Mouse (Mus musculus) spleen, adult 2 months (tissue): ENCODE data around the gene Ostm1.

Experiments used
- CTCF ChIP-seq: fragments of 200-500 bp; IDR thresholded peaks from 2 replicates; pipeline ENCODE4 v1.5.1; 2011; ENCODE audit warnings: mild to moderate bottlenecking, inconsistent platforms; ENCODE audit not compliant: insufficient read depth, insufficient read length, insufficient replicate concordance; ENCODE audit errors: extremely low read depth
- POLR2A ChIP-seq: fragments of 200-500 bp; IDR thresholded peaks from 2 replicates; pipeline ENCODE4 v1.6.1; 2011; ENCODE audit warnings: low read depth, low read length, inconsistent platforms

DNA sequence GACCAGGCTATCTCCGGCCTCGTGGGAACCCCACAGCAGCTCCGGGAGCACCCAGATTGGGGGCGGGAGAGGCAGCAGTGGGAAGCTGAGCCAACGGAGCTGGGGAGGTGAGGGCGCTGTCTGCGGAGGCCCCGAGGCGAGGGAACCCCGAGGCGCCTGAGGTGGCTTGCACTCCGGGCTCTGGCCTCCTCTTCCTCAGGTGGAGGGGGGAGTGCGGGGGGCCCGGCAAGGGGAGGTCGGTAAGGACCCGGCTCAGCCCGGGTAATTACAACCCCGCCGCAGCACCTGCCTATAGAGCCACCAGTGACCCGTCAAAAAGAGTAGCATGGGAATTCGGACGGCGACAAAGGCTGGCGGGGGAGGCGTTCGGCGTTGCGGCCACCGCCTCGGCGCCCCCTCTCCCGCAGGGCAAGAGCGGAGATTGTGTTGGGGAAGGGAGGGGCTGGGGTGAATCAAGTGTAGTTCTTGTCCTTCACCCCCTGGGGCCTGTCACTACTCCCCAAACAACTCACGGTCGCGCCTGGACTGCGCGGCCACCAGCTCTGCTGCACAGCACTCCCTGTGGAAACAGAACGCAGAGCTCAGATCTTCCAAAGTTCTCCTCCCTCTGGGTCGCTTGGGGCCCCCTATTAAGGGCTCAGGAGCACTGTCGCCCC, 4.0 kb upstream of the Ostm1 start:
- TF ChIP-seq POLR2A (no peak), CTCF (no peak)
